In genomic region chr6:72828857-72829256, GRCm38 (mm10) we compare ENCODE assay signal across 10 mouse cellular contexts. TPM values are rescaled to one million over a fixed set of nuclear protein-coding genes. Genes with fewer than 3 reads are reported as not detected.
DNase-seq lines count a peak whose midpoint lies in the region; ATAC-seq and TF ChIP-seq lines count a peak whose summit lies in the region.
"Had no signal": no experiment of that assay in that cellular context is flagged by ENCODE, and none has a peak within 500 bp of the region (broad histone marks: within the 10 kb centered on the region; RNA-seq: fewer than 3 reads in every experiment).

No protein-coding gene starts in this region.

- H3K4me1 ChIP-seq in kidney, embryonic 15.5 days, result peaks cover 14% of the 10 kb centered on the region
- H3K4me1 ChIP-seq in CH12.LX (ENCODE audit: control insufficient read depth in 1 of 2, insufficient read depth in 2 of 2), result no peaks in the 10 kb centered on the region
- peaks cover 3% of the 10 kb centered on the region; the same call in 1 of the 2 replicates for H3K4me1 ChIP-seq in limb, embryonic 11.5 days (ENCODE audit: control insufficient read depth, insufficient read depth, low read length)

- no peak for TF ChIP-seq POLR2A in CH12.LX (IDR thresholded peaks at IDR 0.05; ENCODE audit: low read depth, low read length)

- no peak for TF ChIP-seq EP300 in CH12.LX (IDR thresholded peaks at IDR 0.05; ENCODE audit: low read length)

- H3K9ac ChIP-seq in kidney, embryonic 15.5 days, result no peak overlapping the region
- no peak overlapping the region for H3K9ac ChIP-seq in CH12.LX (ENCODE audit: insufficient read depth, low read depth)
- no peak overlapping the region for H3K9ac ChIP-seq in limb, embryonic 11.5 days (ENCODE audit: low read length)
- H3K9ac ChIP-seq: limb, embryonic 12.5 days had no signal

- TF ChIP-seq CTCF in CH12.LX (conservative IDR thresholded peaks at IDR 0.05 in 1 of 2, IDR thresholded peaks at IDR 0.05 in 1 of 2; ENCODE audit: low read depth in 2 of 2, low read length in 2 of 2), result peak; percentile 47 to 55

- H3K4me2 ChIP-seq in kidney, embryonic 15.5 days, result peak overlapping the region; percentile 41; the same call in 1 of the 2 replicates
- H3K4me2 ChIP-seq in CH12.LX (ENCODE audit: insufficient read depth, low read depth, poor library complexity, severe bottlenecking), result no peak overlapping the region
- no peak overlapping the region for H3K4me2 ChIP-seq in limb, embryonic 11.5 days (ENCODE audit: low read depth, severe bottlenecking)
- H3K4me2 ChIP-seq: limb, embryonic 12.5 days had no signal

- no peak for ATAC-seq in kidney, embryonic 15.5 days (replicated peaks; ENCODE audit: low FRiP score)
- no peak for ATAC-seq in limb, embryonic 11.5 days (ENCODE audit: insufficient number of reproducible peaks, low FRiP score, low TSS enrichment, low read depth)

- no peaks in the 10 kb centered on the region for H3K9me3 ChIP-seq in kidney, embryonic 15.5 days (replicated peaks)
- H3K9me3 ChIP-seq in CH12.LX (replicated peaks; ENCODE audit: low read length), result peaks cover 3% of the 10 kb centered on the region
- no peaks in the 10 kb centered on the region; the same call in 1 of the 2 replicates for H3K9me3 ChIP-seq in limb, embryonic 11.5 days (ENCODE audit: control insufficient read depth, low read length)

- peak; percentile 39 for TF ChIP-seq RAD21 in CH12.LX (IDR thresholded peaks at IDR 0.05; ENCODE audit: low read depth, low read length)

- intact Hi-C loops in left cerebral cortex, postnatal 36 days (cut with DNase I), result loop anchor here (5.0 kb wide), 1 partner anchor 192 kb away; no protein-coding TSS in a partner anchor

- H3K27ac ChIP-seq in kidney, embryonic 15.5 days, result no peak overlapping the region
- H3K27ac ChIP-seq in CH12.LX (ENCODE audit: insufficient read depth, low read depth), result no peak overlapping the region
- H3K27ac ChIP-seq in limb, embryonic 11.5 days (replicated peaks; ENCODE audit: low read depth, low read length), result no peak overlapping the region
- H3K27ac ChIP-seq: limb, embryonic 12.5 days had no signal

- dilution Hi-C loops in CH12.LX (cut with MboI; ENCODE audit: extremely low pct_ligation_motif_present, extremely low pct_unique_long_range_greater_than_20kb, low sequenced_read_pairs), result no loop called here

- WGBS in kidney, embryonic 15.5 days, result 80% methylated on average over 3 of the region's 3 CpGs
- WGBS in limb, embryonic 11.5 days, result 72% methylated on average over 3 of the region's 3 CpGs

- DNase-seq in kidney, adult 11 months, result no peak
- DNase-seq in CH12.LX (ENCODE audit: extremely low read depth) (peak; percentile 33), R1 (ENCODE audit: low read depth, low spot score) (peak; percentile 96)
- DNase-seq in limb, embryonic 11.5 days (ENCODE audit: low spot score), result peak; percentile 54
- DNase-seq in left cerebral cortex, postnatal 36 days (ENCODE audit: low spot score in 2 of 2), result no peak
- DNase-seq in cerebellum, adult 9-11 months, result no peak
- DNase-seq in spleen, postnatal 14 days (ENCODE audit: low spot score in 2 of 2), result no peak

- no peaks in the 10 kb centered on the region for H3K79me2 ChIP-seq in CH12.LX (replicated peaks; ENCODE audit: control insufficient read depth, extremely low read depth, insufficient read depth, poor library complexity, severe bottlenecking)

- no peaks in the 10 kb centered on the region for H3K36me3 ChIP-seq in kidney, embryonic 15.5 days
- H3K36me3 ChIP-seq in CH12.LX (replicated peaks in 1 of 2; ENCODE audit: control insufficient read depth in 1 of 2, insufficient read depth in 1 of 2, low read length in 1 of 2), result no peaks in the 10 kb centered on the region
- no peaks in the 10 kb centered on the region for H3K36me3 ChIP-seq in limb, embryonic 11.5 days (ENCODE audit: control insufficient read depth, insufficient read depth, low read length)
- H3K36me3 ChIP-seq: limb, embryonic 12.5 days had no signal

- H3K4me3 ChIP-seq in kidney, embryonic 15.5 days (replicated peaks), result no peak overlapping the region
- no peak overlapping the region for H3K4me3 ChIP-seq in CH12.LX (replicated peaks in 1 of 3; ENCODE audit: low read depth in 2 of 3, low read length in 2 of 3, poor library complexity in 1 of 3)
- no peak overlapping the region for H3K4me3 ChIP-seq in limb, embryonic 11.5 days (ENCODE audit: low read depth, low read length)
- H3K4me3 ChIP-seq: limb, embryonic 12.5 days had no signal

- in situ Hi-C loops in CH12.LX (cut with MboI; ENCODE audit: low pct_ligation_motif_present, low pct_unique_long_range_greater_than_20kb, low sequenced_read_pairs), result loop anchor here (25.0 kb wide), 2 partner anchors 333 to 417 kb away; partner anchors contain the start of gene Ggcx

- peaks cover 15% of the 10 kb centered on the region for H3K27me3 ChIP-seq in kidney, embryonic 15.5 days
- no peaks in the 10 kb centered on the region for H3K27me3 ChIP-seq in CH12.LX (replicated peaks)
- no peaks in the 10 kb centered on the region; the same call in 1 of the 2 replicates for H3K27me3 ChIP-seq in limb, embryonic 11.5 days (ENCODE audit: control insufficient read depth, insufficient read depth, low read length)

TF ChIP-seq in CH12.LX, 34 proteins besides CTCF, POLR2A, EP300 and RAD21:
- TF ChIP-seq SMC3 (IDR thresholded peaks at IDR 0.05; ENCODE audit: low read depth, low read length) (peak; percentile 38), HCFC1 (IDR thresholded peaks at IDR 0.05; ENCODE audit: low read depth, low read length) (no peak)

RNA-seq across cellular contexts. Expression of gene Tcf7l1, which starts 39.8 kb away (rescaled TPM):
- polyA plus RNA-seq in kidney, embryonic 15.5 days (2015; fragmentation: Nextera tagmentation; extraction: Ambion mirVana), result 35.2 and 38.2 TPM in 2 replicates
- 0.13 and 0.21 TPM in 2 replicates for total RNA-seq in CH12.LX (2012; rRNA removed)
- 0.47 and 0.53 TPM in 2 replicates for total RNA-seq in CH12.LX (2014; rRNA removed)
- polyA plus RNA-seq in CH12.LX (2012; ENCODE audit: insufficient read length, low read depth), result 6.3 and 9.9 TPM in 2 replicates
- 42.4 and 44.4 TPM in 2 replicates for polyA plus RNA-seq in limb, embryonic 11.5 days (2014; fragmentation: Nextera tagmentation; extraction: Ambion mirVana)
- 1 to 10 TPM; 3.5 to 3.7 TPM for total RNA-seq in left cerebral cortex, postnatal 36 days (2021)
- total RNA-seq: common myeloid progenitor, adult 5-6 weeks had no signal

Comparison
In these comparisons a context has a peak if more than half of its experiments do, and no peak if none do; other contexts are left out.
1. DNase-seq: peak in CH12.LX (single experiment), R1 (single experiment) and limb, embryonic 11.5 days (single experiment); none in kidney, adult 11 months (single experiment), left cerebral cortex, postnatal 36 days (0 of 2), cerebellum, adult 9-11 months (single experiment) and spleen, postnatal 14 days (0 of 2).